Mouse (Mus musculus) bone marrow macrophage, adult 2 months (primary cell): ENCODE measurements at regions not wholly inside any gene's neighbourhood (a gene's known extent, or its start where the extent isn't known, plus 50 kb on each side); places are given as distances from the start of the nearest gene placed in this dataset.

ENCODE experiments used
- CTCF ChIP-seq: IDR thresholded peaks from 2 replicates; pipeline ENCODE4 v1.5.1; 2012; ENCODE audit warnings: low read depth, mild to moderate bottlenecking, low read length, moderate library complexity
- POLR2A ChIP-seq: IDR thresholded peaks from 2 replicates; pipeline ENCODE4 v1.6.1; 2012; ENCODE audit warnings: mild to moderate bottlenecking, low read depth, low read length, borderline replicate concordance

DNA sequence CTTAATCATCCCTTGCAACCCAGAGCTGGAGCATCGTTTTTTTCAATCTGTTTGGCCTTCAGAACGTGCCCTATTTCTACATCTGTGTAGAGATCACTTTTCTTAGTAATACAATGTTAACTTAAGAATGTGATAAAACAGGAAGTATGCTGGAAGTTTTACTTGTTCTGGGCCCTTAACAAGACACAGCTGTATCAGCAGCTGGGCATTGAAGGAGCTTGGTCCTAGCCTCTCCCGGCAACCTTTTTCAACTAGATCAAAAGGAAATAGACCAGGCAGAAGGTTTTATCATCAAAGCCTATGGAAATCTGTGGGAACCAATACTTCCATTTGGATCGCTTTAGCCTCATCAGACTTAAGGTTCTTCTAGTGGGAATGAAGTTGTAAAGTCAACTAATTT lies 317.9 kb downstream of the Ndfip2 start:
- TF ChIP-seq CTCF (no peak), POLR2A (no peak)
